ENCODE assay signal across 7 mouse cellular contexts in genomic region chr6:101374186-101374585, GRCm38 (mm10). TPM values are rescaled to one million over a fixed set of nuclear protein-coding genes. Genes with fewer than 3 reads are reported as not detected.
DNase-seq lines count a peak whose midpoint lies in the region; ATAC-seq lines count a peak whose summit lies in the region.

No protein-coding gene starts in this region.

- no peak for DNase-seq in lung, adult 18-20 months
- DNase-seq in cerebellum, adult 9-11 months: no peak
- no peak for DNase-seq in frontal cortex, postnatal 25 days (ENCODE audit: low spot score in 2 of 2)

- no peaks in the 10 kb centered on the region for H3K9me3 ChIP-seq in lung, embryonic 16.5 days (ENCODE audit: control insufficient read depth, low read length)
- H3K9me3 ChIP-seq in heart, embryonic 16.5 days (replicated peaks; ENCODE audit: control insufficient read depth, low read length): no peaks in the 10 kb centered on the region
- H3K9me3 ChIP-seq in kidney, embryonic 15.5 days (replicated peaks): no peaks in the 10 kb centered on the region
- no peaks in the 10 kb centered on the region for H3K9me3 ChIP-seq in neural tube, embryonic 15.5 days (replicated peaks)

- WGBS in lung, embryonic 16.5 days: 20% methylated on average over 1 of the region's 1 CpGs
- 67% methylated on average over 1 of the region's 1 CpGs for WGBS in heart, embryonic 16.5 days
- 43% methylated on average over 1 of the region's 1 CpGs for WGBS in kidney, embryonic 15.5 days
- 74% methylated on average over 1 of the region's 1 CpGs for WGBS in neural tube, embryonic 15.5 days

- no peaks in the 10 kb centered on the region for H3K36me3 ChIP-seq in lung, embryonic 16.5 days (ENCODE audit: control insufficient read depth, insufficient read depth, low read length)
- H3K36me3 ChIP-seq in heart, embryonic 16.5 days (ENCODE audit: control insufficient read depth, insufficient read depth): 0 out of 2 replicates have a peak, but pooled peaks cover 2% of the 10 kb centered on the region
- H3K36me3 ChIP-seq in kidney, embryonic 15.5 days: no peaks in the 10 kb centered on the region
- H3K36me3 ChIP-seq in neural tube, embryonic 15.5 days: no peaks in the 10 kb centered on the region

- ATAC-seq in lung, embryonic 16.5 days (ENCODE audit: low read depth): no peak
- no peak for ATAC-seq in heart, embryonic 16.5 days (replicated peaks; ENCODE audit: extremely low read depth, insufficient read depth, low FRiP score)
- no peak for ATAC-seq in kidney, embryonic 15.5 days (replicated peaks; ENCODE audit: low FRiP score)
- no peak for ATAC-seq in neural tube, embryonic 15.5 days (ENCODE audit: low FRiP score)

- no peaks in the 10 kb centered on the region for H3K27me3 ChIP-seq in lung, embryonic 16.5 days (ENCODE audit: control insufficient read depth, insufficient read depth, low read depth, low read length)
- no peaks in the 10 kb centered on the region for H3K27me3 ChIP-seq in heart, embryonic 16.5 days (ENCODE audit: control insufficient read depth, insufficient read depth, low read length)
- H3K27me3 ChIP-seq in kidney, embryonic 15.5 days: peaks cover 11% of the 10 kb centered on the region; the same call in 1 of the 2 replicates
- peaks cover 10% of the 10 kb centered on the region for H3K27me3 ChIP-seq in neural tube, embryonic 15.5 days (replicated peaks)

- H3K27ac ChIP-seq in lung, embryonic 16.5 days (ENCODE audit: low read length): peak overlapping the region; percentile 88
- H3K27ac ChIP-seq in heart, embryonic 16.5 days (ENCODE audit: low read length): peak overlapping the region; percentile 92
- peak overlapping the region; percentile 85 for H3K27ac ChIP-seq in kidney, embryonic 15.5 days
- no peak overlapping the region for H3K27ac ChIP-seq in neural tube, embryonic 15.5 days (replicated peaks)

- peak overlapping the region; percentile 16 for H3K9ac ChIP-seq in lung, embryonic 16.5 days (ENCODE audit: low read length)
- H3K9ac ChIP-seq in heart, embryonic 16.5 days (ENCODE audit: low read length): peak overlapping the region; percentile 61
- no peak overlapping the region for H3K9ac ChIP-seq in kidney, embryonic 15.5 days
- H3K9ac ChIP-seq in neural tube, embryonic 15.5 days (replicated peaks): no peak overlapping the region

- peaks cover 32% of the 10 kb centered on the region for H3K4me1 ChIP-seq in lung, embryonic 16.5 days (replicated peaks; ENCODE audit: control insufficient read depth, insufficient read depth, low read length)
- peaks cover 24% of the 10 kb centered on the region for H3K4me1 ChIP-seq in heart, embryonic 16.5 days (ENCODE audit: control insufficient read depth, insufficient read depth, low read length)
- H3K4me1 ChIP-seq in kidney, embryonic 15.5 days: peaks cover 52% of the 10 kb centered on the region
- H3K4me1 ChIP-seq in neural tube, embryonic 15.5 days: peaks cover 35% of the 10 kb centered on the region

- peak overlapping the region; percentile 24 for H3K4me3 ChIP-seq in lung, embryonic 16.5 days (ENCODE audit: low read length)
- peak overlapping the region; percentile 45 for H3K4me3 ChIP-seq in heart, embryonic 16.5 days (ENCODE audit: low read length)
- peak overlapping the region; percentile 31 for H3K4me3 ChIP-seq in kidney, embryonic 15.5 days (replicated peaks)
- no peak overlapping the region for H3K4me3 ChIP-seq in neural tube, embryonic 15.5 days (replicated peaks)

- H3K4me2 ChIP-seq in lung, embryonic 16.5 days (ENCODE audit: low read depth, low read length): peak overlapping the region; percentile 82
- peak overlapping the region; percentile 87 for H3K4me2 ChIP-seq in heart, embryonic 16.5 days (ENCODE audit: low read depth, low read length)
- peak overlapping the region; percentile 60 for H3K4me2 ChIP-seq in kidney, embryonic 15.5 days
- H3K4me2 ChIP-seq in neural tube, embryonic 15.5 days: peak overlapping the region; percentile 48

RNA-seq across cellular contexts. Expression of gene Pdzrn3, which starts 3.5 kb away (rescaled TPM):
- 7.0 and 8.2 TPM in 2 replicates for polyA plus RNA-seq in lung, embryonic 16.5 days (2015; fragmentation: Nextera tagmentation; extraction: Ambion mirVana)
- polyA plus RNA-seq in heart, embryonic 16.5 days (2015; fragmentation: Nextera tagmentation; extraction: Ambion mirVana): 13.1 and 14.5 TPM in 2 replicates
- 9.3 and 9.9 TPM in 2 replicates for polyA plus RNA-seq in kidney, embryonic 15.5 days (2015; fragmentation: Nextera tagmentation; extraction: Ambion mirVana)
- polyA plus RNA-seq in neural tube, embryonic 15.5 days (2015; fragmentation: Nextera tagmentation; extraction: Ambion mirVana): 22.9 and 24.6 TPM in 2 replicates

Comparison
In these comparisons a context has a peak if more than half of its experiments do, and no peak if none do; other contexts are left out.
1. H3K9ac ChIP-seq: peak in lung, embryonic 16.5 days (single experiment) and heart, embryonic 16.5 days (single experiment); none in kidney, embryonic 15.5 days (single experiment) and neural tube, embryonic 15.5 days (single experiment).
2. Peak in every context shown above with its lines, with median percentiles within 50 percentile points of each other: H3K4me2 ChIP-seq.